Mouse (Mus musculus) E14TG2a.4 (cell line): ENCODE measurements at regions not wholly inside any gene's neighbourhood (a gene's known extent, or its start where the extent isn't known, plus 50 kb on each side); places are given as distances from the start of the nearest gene placed in this dataset.

Source experiments
- H3K27me3 ChIP-seq: 2 replicates; pipeline ENCODE4 v1.6.1; 2014; ENCODE audit warnings: low read length, control low read depth; ENCODE audit not compliant: insufficient read depth
- H3K36me3 ChIP-seq: 2 replicates; pipeline ENCODE4 v1.6.1; 2014; ENCODE audit warnings: low read length, control low read depth; ENCODE audit not compliant: insufficient read depth
- H3K4me1 ChIP-seq: replicated peaks from 2 replicates; pipeline ENCODE4 v1.6.1; 2014; ENCODE audit warnings: low read depth, low read length, control low read depth
- H3K4me3 ChIP-seq: replicated peaks from 2 replicates; pipeline ENCODE4 v1.5.1; 2014; ENCODE audit warnings: mild to moderate bottlenecking, low read length
- H3K9me3 ChIP-seq: 2 replicates; pipeline ENCODE4 v1.6.1; 2014; ENCODE audit warnings: low read length, control low read depth
- CTCF ChIP-seq: conservative IDR thresholded peaks from 2 replicates; pipeline ENCODE4 v1.5.1; 2014; ENCODE audit warnings: low read length
- NANOG ChIP-seq: IDR thresholded peaks from 2 replicates; pipeline ENCODE4 v1.6.1; 2014; ENCODE audit warnings: borderline replicate concordance, low read length, mixed read lengths
- POU5F1 ChIP-seq: IDR thresholded peaks from 2 replicates; pipeline ENCODE4 v1.6.1; 2014; ENCODE audit warnings: low read length, borderline replicate concordance

DNA sequence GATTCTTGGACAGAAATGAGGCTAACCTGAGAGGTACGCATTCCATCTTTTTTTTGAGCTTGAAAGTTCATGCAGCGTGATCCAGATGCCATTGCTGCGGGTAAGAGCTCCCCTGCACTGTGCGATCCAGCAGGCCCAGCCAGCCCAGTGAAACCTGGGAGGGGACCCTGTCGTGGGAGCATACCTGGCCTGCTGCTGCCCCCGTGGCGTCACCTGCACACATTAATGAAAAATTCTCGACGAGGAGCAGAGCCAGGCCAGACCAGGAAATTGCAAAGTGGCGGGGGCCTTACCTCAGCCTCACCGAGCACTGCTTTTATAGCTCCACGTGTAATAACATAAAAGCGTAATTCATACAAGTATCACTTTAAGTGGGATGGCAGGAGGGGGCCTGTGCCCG is 94.7 kb upstream of the Wnt4 start:
- 0 out of 2 replicates have a peak, but pooled peaks cover 3% of the 10 kb centered on the region for H3K9me3 ChIP-seq
- H3K27me3 ChIP-seq, result no peaks in the 10 kb centered on the region
- H3K4me1 ChIP-seq, result 0 out of 2 replicates have a peak, but pooled peaks cover 6% of the 10 kb centered on the region
- H3K4me3 ChIP-seq, result no peak overlapping the region
- no peaks in the 10 kb centered on the region for H3K36me3 ChIP-seq
- TF ChIP-seq CTCF (no peak), POU5F1 (no peak), NANOG (no peak)

DNA sequence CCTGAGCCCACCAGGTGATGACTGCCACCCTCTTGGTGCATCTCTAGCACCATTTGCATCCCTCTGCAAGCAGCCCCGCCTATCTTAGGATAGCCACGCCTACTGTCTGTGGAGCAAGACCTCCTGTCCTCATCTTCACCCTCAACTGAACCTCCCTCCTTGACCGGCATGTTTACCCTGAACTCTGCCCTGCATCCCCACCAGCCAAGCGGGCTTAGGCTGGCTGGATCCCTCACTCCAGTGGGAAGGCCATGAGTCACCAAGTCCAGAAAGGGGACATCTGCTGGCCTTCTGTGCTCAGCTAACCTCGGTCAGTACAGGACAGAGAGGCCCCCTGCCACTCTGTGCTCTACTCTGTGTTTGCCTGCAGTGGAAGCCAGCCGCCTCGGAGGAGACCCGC is 96.0 kb upstream of the Wnt4 start:
- Histone ChIP-seq H3K27me3 (no peaks in the 10 kb centered on the region), H3K4me3 (no peak overlapping the region), H3K36me3 (no peaks in the 10 kb centered on the region), H3K4me1 (0 out of 2 replicates have a peak, but pooled peaks cover 6% of the 10 kb centered on the region), H3K9me3 (0 out of 2 replicates have a peak, but pooled peaks cover 3% of the 10 kb centered on the region)
- no peak for TF ChIP-seq NANOG
- no peak for TF ChIP-seq POU5F1
- TF ChIP-seq CTCF, result no peak

DNA sequence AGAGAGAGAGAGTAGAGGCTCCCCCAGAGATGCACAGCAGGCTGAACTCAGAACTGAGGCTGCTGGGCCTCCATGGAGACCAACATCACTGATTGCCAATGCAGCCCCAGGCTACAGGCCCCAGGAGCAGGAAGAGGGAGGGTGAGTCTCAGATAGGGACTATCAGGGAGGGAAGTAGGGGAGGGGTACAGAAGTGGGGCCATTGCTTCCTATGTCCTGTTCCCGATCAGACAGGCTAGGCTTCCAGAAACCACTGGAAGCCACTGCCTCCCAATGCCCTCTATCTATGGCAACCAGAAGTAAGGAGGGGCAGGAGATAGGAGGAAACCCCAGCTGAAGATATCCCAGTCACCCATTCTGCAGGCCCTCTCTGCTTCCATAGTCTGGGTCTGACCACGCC is 97.2 kb upstream of the Wnt4 start:
- Histone ChIP-seq H3K4me1 (0 out of 2 replicates have a peak, but pooled peaks cover 6% of the 10 kb centered on the region), H3K27me3 (peaks cover 3% of the 10 kb centered on the region; the same call in 1 of the 2 replicates), H3K36me3 (no peaks in the 10 kb centered on the region), H3K9me3 (0 out of 2 replicates have a peak, but pooled peaks cover 2% of the 10 kb centered on the region), H3K4me3 (no peak overlapping the region)
- TF ChIP-seq POU5F1 (no peak), NANOG (no peak), CTCF (no peak)

DNA sequence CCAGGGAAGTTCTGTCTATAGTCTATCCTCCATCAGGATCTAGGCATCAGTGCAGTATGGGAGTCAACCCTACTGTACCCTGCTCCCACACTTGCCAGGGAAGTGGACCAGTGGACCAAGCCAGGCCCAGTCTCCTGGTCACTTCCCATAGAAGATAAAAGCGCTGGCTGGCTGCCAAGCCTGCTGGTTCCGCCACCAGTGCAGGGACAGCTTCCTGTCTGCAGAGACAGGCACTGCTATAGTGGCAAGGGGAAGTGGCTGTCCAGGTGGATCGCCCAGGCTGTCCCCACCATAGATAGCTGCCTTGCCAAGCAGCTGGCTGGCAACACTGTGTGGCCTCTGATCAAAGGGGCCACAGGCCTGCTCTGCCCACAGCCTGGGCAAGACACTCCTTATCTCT is 98.5 kb upstream of the Wnt4 start:
- Histone ChIP-seq H3K27me3 (peaks cover 5% of the 10 kb centered on the region; the same call in 1 of the 2 replicates), H3K36me3 (no peaks in the 10 kb centered on the region), H3K4me1 (0 out of 2 replicates have a peak, but pooled peaks cover 6% of the 10 kb centered on the region), H3K4me3 (no peak overlapping the region), H3K9me3 (no peaks in the 10 kb centered on the region)
- TF ChIP-seq NANOG, result no peak
- no peak for TF ChIP-seq CTCF
- TF ChIP-seq POU5F1, result no peak

DNA sequence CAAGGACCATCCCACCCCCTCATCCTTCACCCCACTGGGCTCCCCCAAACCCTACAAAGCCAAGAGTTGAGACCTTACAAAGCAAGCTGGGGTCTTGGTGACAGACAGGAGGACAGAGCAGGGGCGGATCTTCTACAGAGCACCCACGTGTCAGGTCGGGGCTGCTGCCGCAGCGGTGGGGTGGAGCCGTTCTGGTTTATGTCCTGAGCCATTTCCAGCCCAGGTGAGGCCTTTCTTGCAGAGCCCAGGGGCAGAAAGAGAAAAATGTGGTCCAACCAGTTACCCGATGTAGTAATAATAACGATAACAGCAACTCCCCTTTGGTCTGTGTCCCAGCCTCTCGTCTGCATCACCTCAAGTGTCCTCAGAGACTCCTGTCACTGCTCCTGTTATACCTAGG is 112.4 kb upstream of the Wnt4 start:
- H3K27me3 ChIP-seq, result peaks cover 39% of the 10 kb centered on the region

DNA sequence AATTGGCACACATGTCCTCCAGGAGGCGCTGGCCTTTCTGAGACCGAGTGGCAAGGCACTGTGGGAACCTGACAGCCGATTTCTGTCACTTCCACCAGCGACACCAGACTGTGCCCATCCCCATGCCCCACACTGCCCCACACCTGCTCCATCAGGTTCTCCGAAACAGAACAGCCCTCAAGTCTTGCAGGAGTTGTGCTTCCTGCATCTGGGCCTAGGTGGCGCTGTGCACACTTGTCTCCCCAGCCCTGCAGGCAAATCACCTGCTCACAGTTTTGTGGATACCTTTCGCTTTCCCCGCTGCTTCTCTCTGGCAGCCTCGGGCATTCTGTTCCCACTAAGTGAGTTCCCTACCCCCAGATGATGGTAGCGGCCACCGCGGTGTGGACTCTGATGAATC is 112.9 kb upstream of the Wnt4 start:
- TF ChIP-seq CTCF, result peak; percentile 94
- no peak for TF ChIP-seq POU5F1
- no peaks in the 10 kb centered on the region for H3K36me3 ChIP-seq
- no peaks in the 10 kb centered on the region for H3K9me3 ChIP-seq
- H3K4me3 ChIP-seq, result peak overlapping the region; percentile 61
- H3K27me3 ChIP-seq, result peaks cover 43% of the 10 kb centered on the region
- H3K4me1 ChIP-seq, result peaks cover 12% of the 10 kb centered on the region

More for the DNA sequence above, 112.4 kb upstream of the Wnt4 start:
- peak overlapping the region; percentile 61 for H3K4me3 ChIP-seq
- no peaks in the 10 kb centered on the region for H3K36me3 ChIP-seq
- no peaks in the 10 kb centered on the region for H3K9me3 ChIP-seq
- H3K4me1 ChIP-seq, result peaks cover 12% of the 10 kb centered on the region
- TF ChIP-seq CTCF, result no peak
- TF ChIP-seq POU5F1, result no peak
- no peak for TF ChIP-seq NANOG

DNA sequence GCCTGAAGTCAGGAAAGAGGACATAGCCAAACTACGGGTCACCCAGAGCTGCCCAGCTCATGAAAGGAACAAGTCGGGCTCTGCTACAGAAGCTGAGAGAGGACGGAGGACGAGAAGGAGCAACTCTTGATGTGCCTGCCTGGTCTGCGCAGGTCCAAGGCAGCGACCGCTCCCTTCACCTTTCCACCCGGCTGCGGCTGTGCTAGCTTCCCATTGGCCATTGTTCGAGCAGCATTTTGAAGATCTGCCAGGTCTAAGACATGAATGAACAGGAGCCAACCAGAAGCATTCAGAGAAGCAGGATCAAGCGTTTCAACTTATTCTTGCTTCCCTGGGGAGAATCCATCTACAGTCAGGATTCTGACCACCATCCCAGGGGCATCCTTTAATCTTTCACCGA is 113.3 kb upstream of the Wnt4 start:
- no peak for TF ChIP-seq CTCF
- TF ChIP-seq NANOG, result no peak
- no peak for TF ChIP-seq POU5F1
- Histone ChIP-seq H3K4me3 (no peak overlapping the region), H3K36me3 (no peaks in the 10 kb centered on the region), H3K9me3 (no peaks in the 10 kb centered on the region), H3K27me3 (peaks cover 43% of the 10 kb centered on the region), H3K4me1 (peaks cover 12% of the 10 kb centered on the region)

DNA sequence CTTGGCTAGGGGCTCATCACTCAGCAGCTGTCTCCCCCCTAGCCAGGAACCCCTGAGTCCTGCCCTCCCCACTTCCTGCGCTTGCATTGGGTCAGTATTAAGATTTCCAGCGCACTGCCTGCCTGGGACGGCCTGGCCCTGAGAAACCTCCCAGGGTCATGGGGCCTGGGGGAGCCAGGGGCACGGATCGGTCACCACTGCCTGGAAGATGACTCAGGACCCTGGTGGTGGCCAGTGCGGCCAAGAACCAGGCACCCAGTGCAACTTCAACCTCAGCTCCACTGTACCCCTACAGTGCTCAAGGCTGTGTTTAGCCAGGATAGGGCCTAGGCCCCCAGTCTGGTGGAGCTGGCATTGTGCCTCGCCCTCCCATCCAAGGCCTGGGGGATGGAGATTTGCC is 111.9 kb upstream of the Zbtb40 start:
- peaks cover 47% of the 10 kb centered on the region for H3K27me3 ChIP-seq
- H3K36me3 ChIP-seq, result no peaks in the 10 kb centered on the region
- no peak for TF ChIP-seq NANOG
- no peak for TF ChIP-seq CTCF
- no peak for TF ChIP-seq POU5F1
- H3K4me1 ChIP-seq, result peaks cover 12% of the 10 kb centered on the region
- H3K4me3 ChIP-seq, result no peak overlapping the region
- no peaks in the 10 kb centered on the region for H3K9me3 ChIP-seq

DNA sequence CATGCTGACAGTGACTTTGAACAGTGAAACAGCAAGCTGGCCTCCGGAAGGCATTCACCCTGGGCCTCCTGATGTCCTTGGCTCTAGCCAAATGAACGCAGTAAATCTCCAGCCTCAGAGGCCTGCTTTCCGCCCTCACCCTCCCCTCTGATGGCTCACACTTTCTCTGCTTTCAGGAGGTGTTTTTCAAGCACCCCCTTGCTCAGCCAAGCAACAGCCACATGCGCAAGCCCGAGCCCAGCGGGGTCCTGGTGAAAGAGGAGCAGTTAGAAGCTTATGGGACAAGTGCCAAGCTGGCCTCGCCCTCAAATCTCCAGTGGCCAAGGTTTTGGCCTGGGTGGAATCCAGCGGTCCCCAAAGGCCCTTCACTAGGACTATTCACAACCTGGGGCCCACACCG is 109.6 kb upstream of the Zbtb40 start:
- no peaks in the 10 kb centered on the region for H3K36me3 ChIP-seq
- H3K4me3 ChIP-seq, result no peak overlapping the region
- no peaks in the 10 kb centered on the region for H3K9me3 ChIP-seq
- peaks cover 36% of the 10 kb centered on the region for H3K27me3 ChIP-seq
- TF ChIP-seq CTCF, result no peak
- no peak for TF ChIP-seq POU5F1
- no peak for TF ChIP-seq NANOG
- H3K4me1 ChIP-seq, result no peaks in the 10 kb centered on the region
